Mouse (Mus musculus): ENCODE results near the gene Cdsn. TPM values are rescaled to one million over a fixed set of nuclear protein-coding genes. Genes with fewer than 3 reads are reported as not detected.

Cdsn gene
- polyA plus RNA-seq, 1 experiment from 2014 or later: 0.12 TPM

DNA sequence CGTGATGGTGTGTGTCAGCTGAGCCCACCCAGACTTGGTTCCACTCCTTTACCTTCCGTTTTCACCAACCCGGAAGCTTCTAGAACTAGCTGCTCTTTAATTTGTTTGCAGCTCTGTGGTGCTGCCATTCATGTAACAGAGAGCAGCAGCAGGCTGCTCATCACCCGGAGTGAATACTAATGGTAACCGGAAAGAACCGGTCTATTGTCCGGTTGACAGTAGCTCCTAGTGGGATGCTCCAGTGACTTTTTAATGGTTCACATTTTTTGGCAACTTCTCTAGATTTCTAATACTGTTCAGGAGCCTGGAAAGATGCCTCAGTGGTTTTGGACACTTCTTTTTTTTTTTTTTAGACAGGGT lies 39.3 kb downstream of the Cdsn start:
- H3K27ac ChIP-seq (ENCODE audit: low read depth): no peak overlapping the region
- H3K4me3 ChIP-seq (ENCODE audit: low read depth, low read length): no peak overlapping the region
- H3K4me1 ChIP-seq (replicated peaks; ENCODE audit: control insufficient read depth, insufficient read depth, low read length): no peaks in the 10 kb centered on the region
- H3K9ac ChIP-seq (ENCODE audit: low read length): no peak overlapping the region
- DNase-seq (ENCODE audit: low spot score) (no peak), ATAC-seq (replicated peaks; ENCODE audit: low FRiP score, low TSS enrichment, low read depth) (no peak)
- WGBS: 95% methylated on average over 7 of the region's 7 CpGs
- no peak overlapping the region for H3K4me2 ChIP-seq (ENCODE audit: low read length)
- no peaks in the 10 kb centered on the region; the same call in 1 of the 2 replicates for H3K9me3 ChIP-seq (ENCODE audit: control insufficient read depth, low read length)
- H3K36me3 ChIP-seq (ENCODE audit: control insufficient read depth, insufficient read depth, low read length): no peaks in the 10 kb centered on the region
- no peaks in the 10 kb centered on the region for H3K27me3 ChIP-seq (replicated peaks; ENCODE audit: control insufficient read depth, insufficient read depth, low read length)

DNA sequence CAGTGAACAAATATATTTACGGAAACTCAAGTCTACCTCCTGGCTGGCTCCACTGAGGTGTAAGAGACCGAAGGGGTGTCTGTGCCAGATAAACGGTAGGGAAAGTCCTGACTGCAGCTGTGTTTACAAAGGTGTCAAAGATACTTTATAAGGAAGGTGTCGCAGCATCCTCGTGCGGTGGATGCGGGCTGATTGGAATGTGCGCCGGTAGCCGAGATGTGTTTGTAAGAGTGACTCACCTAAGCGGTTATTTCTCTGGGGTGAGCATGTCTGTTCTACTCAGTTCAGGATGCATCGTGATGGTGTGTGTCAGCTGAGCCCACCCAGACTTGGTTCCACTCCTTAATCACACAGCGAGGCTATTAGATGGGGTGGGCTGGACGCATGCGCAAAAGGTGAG lies 39.8 kb downstream of the Cdsn start:
- H3K36me3 ChIP-seq (ENCODE audit: control insufficient read depth, insufficient read depth, low read length): no peaks in the 10 kb centered on the region
- WGBS: 72% methylated on average over 15 of the region's 15 CpGs
- DNase-seq (ENCODE audit: low spot score) (no peak), ATAC-seq (replicated peaks; ENCODE audit: low FRiP score, low TSS enrichment, low read depth) (no peak)
- no peak overlapping the region for H3K4me2 ChIP-seq (ENCODE audit: low read length)
- no peaks in the 10 kb centered on the region; the same call in 1 of the 2 replicates for H3K9me3 ChIP-seq (ENCODE audit: control insufficient read depth, low read length)
- no peaks in the 10 kb centered on the region for H3K27me3 ChIP-seq (replicated peaks; ENCODE audit: control insufficient read depth, insufficient read depth, low read length)
- no peak overlapping the region for H3K27ac ChIP-seq (ENCODE audit: low read depth)
- no peak overlapping the region for H3K4me3 ChIP-seq (ENCODE audit: low read depth, low read length)
- no peak overlapping the region for H3K9ac ChIP-seq (ENCODE audit: low read length)
- H3K4me1 ChIP-seq (replicated peaks; ENCODE audit: control insufficient read depth, insufficient read depth, low read length): no peaks in the 10 kb centered on the region

DNA sequence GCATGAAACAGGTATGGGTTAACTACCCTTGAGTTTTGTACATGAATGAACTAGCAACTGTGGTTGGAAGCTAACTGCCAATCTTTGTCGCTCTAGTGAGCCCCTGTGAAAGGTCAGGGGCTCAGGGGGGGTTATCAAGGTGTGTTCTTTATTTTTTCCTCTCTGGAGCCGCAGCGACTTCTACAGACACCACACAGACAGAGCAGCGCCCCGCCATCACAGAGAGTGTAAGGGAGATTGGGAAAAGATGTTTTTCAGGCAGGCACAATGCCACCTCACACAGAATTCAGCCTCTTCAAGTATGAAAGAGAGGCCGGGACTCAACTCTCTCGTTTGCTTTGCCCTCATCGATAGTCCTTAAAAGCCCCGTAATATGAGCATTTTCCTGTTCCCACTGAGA lies 40.2 kb downstream of the Cdsn start:
- Histone ChIP-seq H3K9me3 (ENCODE audit: control insufficient read depth, low read length) (no peaks in the 10 kb centered on the region; the same call in 1 of the 2 replicates), H3K27me3 (replicated peaks; ENCODE audit: control insufficient read depth, insufficient read depth, low read length) (no peaks in the 10 kb centered on the region), H3K4me1 (replicated peaks; ENCODE audit: control insufficient read depth, insufficient read depth, low read length) (no peaks in the 10 kb centered on the region), H3K36me3 (ENCODE audit: control insufficient read depth, insufficient read depth, low read length) (no peaks in the 10 kb centered on the region), H3K4me2 (ENCODE audit: low read length) (no peak overlapping the region), H3K9ac (ENCODE audit: low read length) (no peak overlapping the region), H3K4me3 (ENCODE audit: low read depth, low read length) (no peak overlapping the region), H3K27ac (ENCODE audit: low read depth) (no peak overlapping the region)
- WGBS: 81% methylated on average over 9 of the region's 9 CpGs
- ATAC-seq (replicated peaks; ENCODE audit: low FRiP score, low TSS enrichment, low read depth) (no peak), DNase-seq (ENCODE audit: low spot score) (no peak)

DNA sequence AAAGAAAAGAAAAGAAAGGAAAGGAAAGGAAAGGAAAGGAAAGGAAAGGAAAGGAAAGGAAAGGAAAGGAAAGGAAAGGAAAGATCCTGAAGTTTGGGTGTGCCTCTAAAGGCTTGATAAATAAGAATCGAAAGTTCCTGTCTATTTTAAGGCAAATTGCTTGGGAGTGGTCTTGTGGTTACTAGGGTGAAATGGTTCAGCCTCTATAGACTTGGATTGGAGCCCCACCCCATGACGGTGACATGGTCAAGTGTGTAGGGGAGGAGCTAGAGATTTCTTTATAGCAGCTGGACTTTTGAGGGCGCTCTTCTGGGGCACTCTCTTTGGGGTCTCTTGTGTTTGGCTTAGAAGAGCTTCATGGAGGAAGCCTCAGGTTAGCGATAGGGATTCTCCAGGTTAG lies 41.9 kb downstream of the Cdsn start:
- Histone ChIP-seq H3K4me3 (ENCODE audit: low read depth, low read length) (no peak overlapping the region), H3K9ac (ENCODE audit: low read length) (no peak overlapping the region), H3K27ac (ENCODE audit: low read depth) (no peak overlapping the region), H3K4me2 (ENCODE audit: low read length) (no peak overlapping the region), H3K27me3 (replicated peaks; ENCODE audit: control insufficient read depth, insufficient read depth, low read length) (no peaks in the 10 kb centered on the region), H3K9me3 (ENCODE audit: control insufficient read depth, low read length) (no peaks in the 10 kb centered on the region), H3K4me1 (replicated peaks; ENCODE audit: control insufficient read depth, insufficient read depth, low read length) (no peaks in the 10 kb centered on the region), H3K36me3 (ENCODE audit: control insufficient read depth, insufficient read depth, low read length) (no peaks in the 10 kb centered on the region)
- ATAC-seq (replicated peaks; ENCODE audit: low FRiP score, low TSS enrichment, low read depth) (no peak), DNase-seq (ENCODE audit: low spot score) (no peak)
- 32% methylated on average over 4 of the region's 4 CpGs for WGBS

DNA sequence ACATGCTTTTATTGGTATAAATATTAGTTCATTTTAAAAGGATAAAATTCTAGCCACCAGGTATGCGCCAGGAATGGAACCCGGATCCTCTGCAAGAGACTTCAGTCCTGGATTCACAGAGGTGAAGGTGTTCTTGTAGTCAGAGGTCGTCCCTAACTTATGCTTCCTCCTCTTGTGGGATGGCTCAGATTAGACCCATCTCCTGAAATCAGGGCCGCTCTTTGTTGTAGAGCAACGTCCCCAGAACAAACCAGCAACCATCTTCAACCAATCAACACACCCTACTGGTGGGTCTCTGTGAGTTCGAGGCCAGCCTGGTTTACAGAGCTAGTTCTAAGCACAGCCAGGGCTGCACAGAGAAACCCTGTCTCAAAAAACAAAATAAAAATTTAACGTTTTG lies 42.5 kb downstream of the Cdsn start:
- no peak for DNase-seq (ENCODE audit: low spot score)
- Histone ChIP-seq H3K4me3 (ENCODE audit: low read depth, low read length) (no peak overlapping the region), H3K27ac (ENCODE audit: low read depth) (no peak overlapping the region), H3K27me3 (replicated peaks; ENCODE audit: control insufficient read depth, insufficient read depth, low read length) (no peaks in the 10 kb centered on the region), H3K4me2 (ENCODE audit: low read length) (no peak overlapping the region), H3K9me3 (ENCODE audit: control insufficient read depth, low read length) (no peaks in the 10 kb centered on the region), H3K36me3 (ENCODE audit: control insufficient read depth, insufficient read depth, low read length) (no peaks in the 10 kb centered on the region), H3K4me1 (replicated peaks; ENCODE audit: control insufficient read depth, insufficient read depth, low read length) (no peaks in the 10 kb centered on the region), H3K9ac (ENCODE audit: low read length) (no peak overlapping the region)
- no peak for ATAC-seq (replicated peaks; ENCODE audit: low FRiP score, low TSS enrichment, low read depth)
- WGBS: 78% methylated on average over 7 of the region's 7 CpGs

DNA sequence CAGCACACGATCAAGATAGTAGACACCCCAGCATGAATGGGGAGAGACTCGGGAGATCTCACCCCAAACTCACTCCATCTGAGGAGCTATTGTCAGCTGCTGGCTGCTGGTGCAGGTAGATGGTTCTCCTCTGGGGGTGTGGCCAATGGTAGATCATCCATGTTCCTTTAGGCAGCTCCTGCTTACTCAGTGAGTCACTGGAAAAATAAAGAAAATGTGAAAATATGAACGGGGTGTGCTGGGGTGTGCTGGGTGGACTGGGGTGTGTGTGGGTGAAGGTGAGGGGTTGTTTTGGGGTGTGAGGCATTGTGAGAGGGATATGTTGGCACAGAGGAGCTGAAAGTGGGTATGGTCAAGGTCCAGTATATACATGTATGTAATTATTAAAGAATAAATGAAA lies 45.5 kb downstream of the Cdsn start:
- no peak for ATAC-seq (replicated peaks; ENCODE audit: low FRiP score, low TSS enrichment, low read depth)
- no peak overlapping the region for H3K27ac ChIP-seq (ENCODE audit: low read depth)

DNA sequence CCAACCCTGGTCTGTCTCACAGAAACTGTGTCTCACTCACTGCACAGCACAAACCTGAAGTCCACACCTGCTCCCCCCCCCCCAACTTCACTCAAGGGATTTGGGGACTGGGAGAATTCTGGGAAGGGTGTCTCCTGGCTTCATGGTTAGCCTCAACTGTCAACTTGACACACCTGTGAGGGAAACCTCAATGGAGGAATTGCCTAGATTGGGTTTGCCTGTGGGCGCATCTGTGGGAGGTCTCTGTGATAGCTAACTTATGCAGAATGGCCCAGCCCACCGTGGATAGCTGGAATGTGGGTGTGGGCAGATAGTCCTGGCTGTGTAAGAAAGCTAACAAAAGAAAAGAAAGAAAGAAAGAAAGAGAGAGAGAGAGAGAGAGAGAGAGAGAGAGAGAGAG lies 49.3 kb downstream of the Cdsn start, which contains the start of gene Sfta2:
Gene Sfta2 (plus strand): TSS at position 301 of the 400 bp plus-strand sequence.
- no peak within 1 kb of the TSS for H3K27ac ChIP-seq (ENCODE audit: low read depth)
- H3K27me3 ChIP-seq (replicated peaks; ENCODE audit: control insufficient read depth, insufficient read depth, low read length): no peaks in the 10 kb centered on the region
- ATAC-seq (replicated peaks; ENCODE audit: low FRiP score, low TSS enrichment, low read depth) (no peak; the same call in 1 of the 2 replicates), DNase-seq (ENCODE audit: low spot score) (no peak)
- no peak within 1 kb of the TSS for H3K9ac ChIP-seq (ENCODE audit: low read length)
- H3K9me3 ChIP-seq (ENCODE audit: control insufficient read depth, low read length): no peaks in the 10 kb centered on the region
- no peaks in the 10 kb centered on the region for H3K36me3 ChIP-seq (ENCODE audit: control insufficient read depth, insufficient read depth, low read length)
- WGBS: 49% methylated on average over 2 of the region's 2 CpGs
- H3K4me3 ChIP-seq (ENCODE audit: low read depth, low read length): no peak within 1 kb of the TSS
- H3K4me2 ChIP-seq (ENCODE audit: low read length): no peak within 1 kb of the TSS
- no peaks in the 10 kb centered on the region for H3K4me1 ChIP-seq (replicated peaks; ENCODE audit: control insufficient read depth, insufficient read depth, low read length)

More for the DNA sequence above, 45.5 kb downstream of the Cdsn start:
- Histone ChIP-seq H3K4me1 (replicated peaks; ENCODE audit: control insufficient read depth, insufficient read depth, low read length) (no peaks in the 10 kb centered on the region), H3K4me3 (ENCODE audit: low read depth, low read length) (no peak overlapping the region), H3K9ac (ENCODE audit: low read length) (no peak overlapping the region), H3K36me3 (ENCODE audit: control insufficient read depth, insufficient read depth, low read length) (no peaks in the 10 kb centered on the region), H3K4me2 (ENCODE audit: low read length) (no peak overlapping the region), H3K27me3 (replicated peaks; ENCODE audit: control insufficient read depth, insufficient read depth, low read length) (no peaks in the 10 kb centered on the region), H3K9me3 (ENCODE audit: control insufficient read depth, low read length) (no peaks in the 10 kb centered on the region)
- 93% methylated on average over 3 of the region's 3 CpGs for WGBS
- no peak for DNase-seq (ENCODE audit: low spot score)

DNA sequence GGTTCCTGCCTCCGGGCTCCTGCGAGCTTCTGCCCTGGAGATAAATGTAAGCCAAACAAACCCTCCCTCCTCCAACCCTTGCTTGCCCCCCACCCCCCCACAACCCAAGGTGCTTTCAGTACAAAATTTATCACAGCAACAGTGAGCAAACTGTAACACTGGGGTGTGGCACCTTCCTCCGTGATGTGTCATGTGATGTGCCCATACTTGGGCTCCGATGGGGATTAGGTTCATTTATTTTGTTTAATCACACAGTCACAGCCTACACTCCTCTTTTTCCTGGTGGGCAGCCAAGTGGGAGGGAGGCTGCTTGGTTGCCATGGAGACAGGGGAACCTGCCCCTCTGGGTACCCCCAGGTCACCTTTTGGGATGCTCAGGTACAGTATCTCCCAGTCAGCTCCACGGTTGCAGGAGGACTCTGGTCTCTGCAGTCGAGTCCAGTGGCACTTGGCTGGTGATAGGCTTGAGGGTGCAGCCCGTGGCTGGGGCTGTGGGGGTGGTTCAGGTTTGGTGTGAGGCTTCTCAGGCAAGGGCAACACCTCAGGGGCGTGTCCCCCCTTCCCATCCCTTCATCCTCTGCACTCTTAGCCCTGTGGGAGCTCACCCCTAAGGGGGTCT lies 49.9 kb downstream of the Cdsn start:
- H3K9ac ChIP-seq (ENCODE audit: low read length): no peak overlapping the region
- H3K27me3 ChIP-seq (replicated peaks; ENCODE audit: control insufficient read depth, insufficient read depth, low read length): no peaks in the 10 kb centered on the region
- 41% methylated on average over 8 of the region's 8 CpGs for WGBS
- H3K36me3 ChIP-seq (ENCODE audit: control insufficient read depth, insufficient read depth, low read length): no peaks in the 10 kb centered on the region
- no peak overlapping the region for H3K4me3 ChIP-seq (ENCODE audit: low read depth, low read length)
- no peak for DNase-seq (ENCODE audit: low spot score)
- H3K4me2 ChIP-seq (ENCODE audit: low read length): no peak overlapping the region
- peak; percentile 62; the same call in 1 of the 2 replicates for ATAC-seq (replicated peaks; ENCODE audit: low FRiP score, low TSS enrichment, low read depth)
- H3K27ac ChIP-seq (ENCODE audit: low read depth): no peak overlapping the region
- no peaks in the 10 kb centered on the region for H3K4me1 ChIP-seq (replicated peaks; ENCODE audit: control insufficient read depth, insufficient read depth, low read length)
- H3K9me3 ChIP-seq (ENCODE audit: control insufficient read depth, low read length): no peaks in the 10 kb centered on the region
